Mouse (Mus musculus): Measurements from ENCODE around the gene Frmd4b.

DNA sequence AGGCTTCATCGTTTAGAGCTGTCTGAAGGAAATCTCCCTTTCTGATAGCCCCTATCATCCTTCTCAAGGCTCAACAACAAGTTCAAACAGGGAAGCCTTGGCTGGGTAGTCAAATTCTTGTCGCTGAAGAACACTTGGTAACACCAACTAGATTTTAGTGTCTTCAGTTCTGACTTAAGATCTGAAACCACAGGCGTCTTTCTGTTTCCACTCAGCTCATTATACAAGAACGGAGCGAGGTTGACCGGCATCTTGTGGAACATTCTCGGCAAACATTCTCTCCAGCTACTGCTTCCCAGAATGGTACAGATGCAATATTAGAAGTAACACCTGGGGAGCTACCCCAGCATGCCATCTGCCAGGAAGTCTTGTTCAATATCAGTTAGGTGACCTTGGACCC is 28.3 kb downstream of the Frmd4b start:
- TF ChIP-seq E2F4 (IDR thresholded peaks at IDR 0.05; ENCODE audit: insufficient read depth) (no peak), POLR2A (IDR thresholded peaks at IDR 0.05; ENCODE audit: insufficient read length, low read depth) (no peak)
